Mouse (Mus musculus) 3134 (cell line): ENCODE data around the gene 2310011J03Rik.

Source experiments
- DNase-seq: peaks from one replicate; pipeline ENCODE4 v3.0.0-alpha.2; 2011; ENCODE audit warnings: low spot score; ENCODE audit not compliant: insufficient read length; ENCODE audit errors: extremely low read depth

Gene 2310011J03Rik

GRCm38 (mm10) chr10:80342749-80343424, 22.6 kb upstream of the 2310011J03Rik start:
- DNase-seq = no peak

DNA sequence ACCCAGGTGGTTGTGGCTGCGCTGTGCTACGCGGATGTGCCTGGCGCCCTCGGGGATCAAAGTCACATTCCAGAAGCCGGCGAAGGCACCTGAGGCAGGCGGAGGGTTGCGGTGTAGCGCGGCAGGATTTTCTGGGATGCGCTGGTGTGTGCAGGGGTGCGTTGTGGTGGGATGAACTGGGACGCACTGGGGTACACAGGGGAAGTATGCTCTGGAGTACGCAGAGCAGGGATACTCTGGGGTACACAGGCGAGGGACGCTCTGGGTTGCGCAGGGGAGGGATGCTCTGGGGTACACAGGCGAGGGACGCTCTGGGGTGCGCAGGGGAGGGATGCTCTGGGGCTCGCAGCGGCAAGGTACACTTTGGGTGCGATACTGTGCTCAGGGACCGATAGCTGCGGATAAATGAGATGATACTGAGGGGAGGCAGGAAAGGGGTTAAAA, 22.0 kb upstream of the 2310011J03Rik start:
- DNase-seq = no peak

DNA sequence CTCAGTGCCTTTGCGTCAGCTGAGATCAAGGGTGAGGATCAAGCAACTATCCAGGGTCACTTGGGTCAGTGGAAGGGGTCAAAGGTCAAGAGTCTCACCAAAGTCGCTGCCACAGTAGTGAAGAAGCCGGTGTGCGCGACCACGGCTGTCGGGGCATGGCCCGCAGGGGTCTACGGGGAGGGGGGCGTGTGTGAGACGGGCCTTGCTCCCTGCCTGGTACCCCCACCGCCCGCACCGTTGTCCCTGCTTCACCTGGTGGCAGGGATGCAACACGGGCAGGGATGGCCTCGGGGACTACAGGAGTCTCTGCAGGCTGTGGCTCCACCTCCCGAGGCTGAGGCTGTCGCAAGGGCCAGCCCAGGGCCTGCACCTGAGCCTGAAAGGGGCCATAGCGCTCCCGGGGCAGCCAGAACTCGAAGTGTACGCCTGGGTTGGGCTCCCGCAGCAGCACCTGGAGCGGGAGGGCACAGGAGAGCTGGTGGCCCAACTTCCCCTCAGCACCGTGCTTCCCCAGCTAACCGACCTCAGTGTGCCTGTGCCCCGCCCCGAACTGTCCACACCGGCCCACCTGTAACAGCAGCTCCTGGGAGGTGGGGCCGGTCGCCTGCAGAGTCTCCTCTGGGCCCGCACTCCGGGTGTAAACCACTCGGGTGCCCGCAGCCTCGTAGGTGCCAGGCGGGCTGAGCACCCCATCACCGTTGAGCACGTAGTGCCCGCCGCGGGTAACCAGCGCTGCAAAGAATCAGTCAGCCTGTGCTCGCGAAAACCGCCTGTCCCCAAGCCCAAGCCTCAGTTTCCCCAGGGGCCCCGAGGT, 21.4 kb upstream of the 2310011J03Rik start:
- no peak for DNase-seq

- DNase-seq = no peak
Measured at GRCm38 (mm10) chr10:80341026-80341425, 20.7 kb upstream of the 2310011J03Rik start.

- DNase-seq = peak; percentile 64
Measured at GRCm38 (mm10) chr10:80339941-80340750, 19.8 kb upstream of the 2310011J03Rik start.

GRCm38 (mm10) chr10:80336263-80336662, 15.9 kb upstream of the 2310011J03Rik start:
- no peak for DNase-seq

GRCm38 (mm10) chr10:80332525-80332989, 12.2 kb upstream of the 2310011J03Rik start:
- DNase-seq = no peak

- no peak for DNase-seq
Measured at GRCm38 (mm10) chr10:80331636-80332524, 11.5 kb upstream of the 2310011J03Rik start.

GRCm38 (mm10) chr10:80330888-80331287, 10.6 kb upstream of the 2310011J03Rik start:
- no peak for DNase-seq

- no peak for DNase-seq
Measured at GRCm38 (mm10) chr10:80330084-80330483, 9.7 kb upstream of the 2310011J03Rik start.

- DNase-seq = no peak
Measured at GRCm38 (mm10) chr10:80329273-80330081, 9.1 kb upstream of the 2310011J03Rik start, which contains the start of the genes Pcsk4 and Reep6. TSS of gene Pcsk4 (minus strand) at chr10:80329498. TSS of gene Reep6 (plus strand) at chr10:80329953.

DNA sequence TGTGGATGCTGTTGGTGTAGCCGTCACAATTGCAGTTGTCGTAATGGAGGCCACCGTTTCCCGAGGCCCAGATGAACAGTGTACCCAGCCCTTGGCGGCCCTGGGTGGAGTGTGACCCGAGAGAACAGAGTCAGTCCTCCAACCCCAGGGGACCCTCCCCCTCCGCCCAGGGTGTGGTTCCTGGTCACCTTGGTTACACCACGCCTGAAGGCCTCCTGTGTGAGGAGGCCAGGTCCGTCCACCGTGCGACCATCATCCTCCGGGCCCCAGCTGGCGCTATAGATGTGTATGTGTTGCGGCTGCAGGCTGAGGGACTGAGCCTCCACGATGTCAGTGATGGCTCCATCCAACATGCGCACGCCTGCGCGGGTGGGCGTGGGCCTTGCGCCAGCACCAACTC, 4.7 kb upstream of the 2310011J03Rik start:
- DNase-seq = no peak

GRCm38 (mm10) chr10:80324120-80325037, 4.0 kb upstream of the 2310011J03Rik start:
- DNase-seq = peak; percentile 66

- peak; percentile 89 for DNase-seq
Measured at GRCm38 (mm10) chr10:80323261-80324119, 3.2 kb upstream of the 2310011J03Rik start.

- peak; percentile 74 for DNase-seq
Measured at GRCm38 (mm10) chr10:80322811-80323211, 2.5 kb upstream of the 2310011J03Rik start.

GRCm38 (mm10) chr10:80321670-80322581, 1.6 kb upstream of the 2310011J03Rik start:
- no peak for DNase-seq
